Mouse (Mus musculus) liver, embryonic 14.5 days (tissue): Measurements from ENCODE around the gene Grin2b. TPM values are rescaled to one million over a fixed set of nuclear protein-coding genes. Genes with fewer than 3 reads are reported as not detected.

Source experiments
- ATAC-seq: fragments of 200-750 bp; cut with Nextera tagmentation; 2 replicates; pipeline ENCODE4 v1.8.0; 2017; ENCODE audit warnings: moderate number of reproducible peaks, mild to moderate bottlenecking, moderate library complexity; ENCODE audit not compliant: insufficient read depth
- DNase-seq, 3 experiments: peaks; one replicate each; pipeline ENCODE4 v3.0.0-alpha.2; 2012 to 2013; ENCODE audit warnings: low read depth in 3 of 3, low spot score in 3 of 3
- H3K27ac ChIP-seq: fragments of 300-500 bp; sonication (generic); 2 replicates; pipeline ENCODE4 v1.5.1; 2014; ENCODE audit warnings: moderate library complexity, mild to moderate bottlenecking, control low read depth, inconsistent platforms
- H3K27me3 ChIP-seq: fragments of 300-500 bp; sonication (generic); 2 replicates; pipeline ENCODE4 v1.6.1; 2014; ENCODE audit warnings: mild to moderate bottlenecking, low read length, moderate library complexity; ENCODE audit not compliant: control insufficient read depth, insufficient read depth
- H3K36me3 ChIP-seq: fragments of 300-500 bp; sonication (generic); replicated peaks from 2 replicates; pipeline ENCODE4 v1.6.1; 2014; ENCODE audit warnings: low read depth; ENCODE audit not compliant: control insufficient read depth, insufficient read depth
- H3K4me1 ChIP-seq, 2 experiments: fragments of 200-500 bp in 1 of 2; fragments of 300-500 bp in 1 of 2; sonication (generic) in 1 of 2; replicated peaks; 2 replicates each; pipeline ENCODE4 v1.6.1; 2012 to 2014; ENCODE audit warnings: antibody characterized with exemption in 1 of 2, inconsistent platforms in 1 of 2, low read length in 1 of 2; ENCODE audit not compliant: control insufficient read depth in 2 of 2, insufficient read depth in 2 of 2
- H3K4me2 ChIP-seq: fragments of 300-500 bp; sonication (generic); 2 replicates; pipeline ENCODE4 v1.6.1; 2014; ENCODE audit warnings: low read depth, mild to moderate bottlenecking, control low read depth, moderate library complexity
- H3K4me3 ChIP-seq, 2 experiments: fragments of 200-500 bp in 1 of 2; fragments of 300-500 bp in 1 of 2; sonication (generic) in 1 of 2; 2 replicates each; pipeline ENCODE4 v1.5.1; 2012 to 2014; ENCODE audit warnings: low read depth in 2 of 2, low read length in 2 of 2, mild to moderate bottlenecking in 2 of 2, control low read depth in 1 of 2, inconsistent platforms in 1 of 2, moderate library complexity in 1 of 2; ENCODE audit not compliant: insufficient read depth in 1 of 2
- H3K9ac ChIP-seq: fragments of 300-500 bp; sonication (generic); replicated peaks from 2 replicates; pipeline ENCODE4 v1.6.1; 2014; ENCODE audit warnings: mild to moderate bottlenecking, control low read depth, moderate library complexity
- H3K9me3 ChIP-seq: fragments of 300-500 bp; sonication (generic); 2 replicates; pipeline ENCODE4 v1.6.1; 2016; ENCODE audit warnings: low read length, mixed read lengths; ENCODE audit not compliant: control insufficient read depth
- CTCF ChIP-seq: IDR thresholded peaks from 2 replicates; pipeline ENCODE4 v1.5.1; 2016; ENCODE audit warnings: antibody characterized with exemption, low read depth, control low read depth
- EP300 ChIP-seq: IDR thresholded peaks from 2 replicates; pipeline ENCODE4 v1.6.1; 2016; ENCODE audit warnings: antibody characterized with exemption, low read depth
- WGBS: fragments of 180-500 bp; shearing (Covaris S2); extraction: QIAGEN DNeasy Blood & Tissue Kit; methylation state at CpG from one replicate; pipeline ENCODE4 v1.1.7; 2014; ENCODE audit not compliant: insufficient replicate concordance; 5-methylcytosine and 5-hydroxymethylcytosine counted together
- polyA plus RNA-seq, 2 experiments: library from polyadenylated mRNA; depleted of rRNA in 1 of 2; stranded (reverse) in 1 of 2; unstranded in 1 of 2; fragments of >200 nt; fragmentation: Nextera tagmentation in 1 of 2; extraction: Ambion mirVana in 1 of 2; gene quantifications; 2 replicates each; pipeline versions ENCODE4 v1.2.1 to v1.2.3; 2012 to 2014

Gene Grin2b
- polyA plus RNA-seq, 2 experiments = under 0.01 TPM; not detected in 1

DNA sequence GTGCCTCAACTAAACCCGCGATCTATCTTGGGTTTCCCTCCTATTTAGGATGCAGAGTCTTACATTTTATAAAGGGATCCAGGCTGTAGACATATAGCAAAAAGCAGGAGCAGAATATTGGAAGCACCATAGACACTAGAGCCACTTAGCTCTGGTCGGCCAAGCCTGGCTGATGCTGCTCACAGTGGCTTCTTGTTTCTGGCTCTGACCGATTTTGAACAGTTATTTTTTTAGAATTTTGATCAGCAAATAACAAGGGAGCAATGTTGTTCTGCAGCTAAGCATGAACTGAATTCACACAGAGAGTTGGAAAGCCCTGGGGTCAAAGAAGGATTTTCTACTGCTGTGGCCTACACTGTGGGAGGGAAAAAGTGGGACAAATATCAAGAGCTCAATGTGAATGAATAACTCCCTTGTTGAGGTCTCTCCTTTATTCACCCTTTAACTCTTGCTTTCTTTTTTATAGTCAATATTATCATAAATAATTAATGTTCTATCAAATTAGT lies 439.0 kb downstream of the Grin2b start:
- H3K27ac ChIP-seq = no peak overlapping the region
- no peak overlapping the region for H3K4me3 ChIP-seq
- no peak for TF ChIP-seq EP300
- TF ChIP-seq CTCF = no peak
- no peak overlapping the region for H3K9ac ChIP-seq
- no peaks in the 10 kb centered on the region; the same call in 1 of the 2 replicates for H3K9me3 ChIP-seq
- no peak overlapping the region for H3K4me2 ChIP-seq
- no peaks in the 10 kb centered on the region for H3K4me1 ChIP-seq
- WGBS = 73% methylated on average over 4 of the region's 4 CpGs
- ATAC-seq = no peak
- DNase-seq = no peak
- no peaks in the 10 kb centered on the region for H3K27me3 ChIP-seq
- H3K36me3 ChIP-seq = no peaks in the 10 kb centered on the region

GRCm38 (mm10) chr6:135727106-135727505 lies 446.2 kb downstream of the Grin2b start:
- H3K36me3 ChIP-seq = no peaks in the 10 kb centered on the region
- no peak for DNase-seq
- no peak for TF ChIP-seq EP300
- no peak for TF ChIP-seq CTCF
- no peak overlapping the region for H3K4me3 ChIP-seq
- H3K4me2 ChIP-seq = no peak overlapping the region
- no peak overlapping the region for H3K9ac ChIP-seq
- no peaks in the 10 kb centered on the region for H3K27me3 ChIP-seq
- no peak for ATAC-seq
- WGBS = 69% methylated on average over 5 of the region's 5 CpGs
- no peaks in the 10 kb centered on the region for H3K4me1 ChIP-seq
- H3K27ac ChIP-seq = no peak overlapping the region
- H3K9me3 ChIP-seq = no peaks in the 10 kb centered on the region

- DNase-seq (no peak), ATAC-seq (no peak)
- no peak overlapping the region for H3K27ac ChIP-seq
- H3K4me3 ChIP-seq = no peak overlapping the region
- no peak overlapping the region for H3K9ac ChIP-seq
- WGBS = 58% methylated on average over 2 of the region's 2 CpGs
- TF ChIP-seq EP300 (no peak), CTCF (no peak)
- no peaks in the 10 kb centered on the region for H3K27me3 ChIP-seq
- H3K9me3 ChIP-seq = no peaks in the 10 kb centered on the region
- no peaks in the 10 kb centered on the region for H3K36me3 ChIP-seq
- no peak overlapping the region for H3K4me2 ChIP-seq
- no peaks in the 10 kb centered on the region for H3K4me1 ChIP-seq
Measured at GRCm38 (mm10) chr6:135721706-135722105, 451.6 kb downstream of the Grin2b start.

- H3K9ac ChIP-seq = no peak overlapping the region
- H3K36me3 ChIP-seq = no peaks in the 10 kb centered on the region
- no peak overlapping the region for H3K4me3 ChIP-seq
- no peaks in the 10 kb centered on the region for H3K27me3 ChIP-seq
- H3K27ac ChIP-seq = no peak overlapping the region
- no peaks in the 10 kb centered on the region for H3K4me1 ChIP-seq
- TF ChIP-seq EP300 = no peak
- TF ChIP-seq CTCF = no peak
- no peaks in the 10 kb centered on the region for H3K9me3 ChIP-seq
- no peak overlapping the region for H3K4me2 ChIP-seq
- 35% methylated on average over 4 of the region's 4 CpGs for WGBS
- ATAC-seq (no peak), DNase-seq (no peak)
Measured at GRCm38 (mm10) chr6:135714906-135715305, 458.4 kb downstream of the Grin2b start.

GRCm38 (mm10) chr6:135714236-135714635 lies 459.1 kb downstream of the Grin2b start:
- Histone ChIP-seq H3K9ac (no peak overlapping the region), H3K4me3 (no peak overlapping the region), H3K9me3 (no peaks in the 10 kb centered on the region), H3K36me3 (no peaks in the 10 kb centered on the region), H3K27ac (no peak overlapping the region), H3K4me1 (no peaks in the 10 kb centered on the region), H3K27me3 (no peaks in the 10 kb centered on the region), H3K4me2 (no peak overlapping the region)
- ATAC-seq (no peak), DNase-seq (no peak)
- TF ChIP-seq EP300 (no peak), CTCF (no peak)
- 54% methylated on average over 1 of the region's 1 CpGs for WGBS
